Mouse (Mus musculus): ENCODE data around the gene Gstm4. TPM values are rescaled to one million over a fixed set of nuclear protein-coding genes. Genes with fewer than 3 reads are reported as not detected.

Gene Gstm4
- total RNA-seq, 2 experiments from 2014 or later = 7.8 to 8.0 TPM

DNA sequence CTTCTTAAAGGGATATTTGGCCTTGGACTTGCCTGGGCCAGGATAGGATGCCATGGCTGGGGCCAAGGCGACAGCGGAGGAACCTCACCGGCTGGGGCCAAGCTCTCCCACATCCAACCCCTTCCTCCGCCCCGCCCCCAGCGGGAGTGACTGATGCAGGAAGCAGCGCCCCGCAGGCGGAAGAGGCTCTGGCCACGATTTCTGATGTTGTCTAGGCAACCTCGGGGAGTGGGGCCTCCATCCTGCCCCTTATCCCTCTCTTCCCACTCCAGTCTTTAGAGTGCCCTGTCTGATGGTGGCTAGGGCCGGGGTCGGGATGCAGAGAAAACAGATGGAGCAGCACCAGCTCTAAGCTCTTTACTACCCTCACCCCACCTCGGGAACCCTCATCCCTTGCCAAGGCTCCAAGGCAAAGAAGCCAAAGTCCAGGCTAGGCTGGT, 40.6 kb upstream of the Gstm4 start:
- peak; percentile 23 for TF ChIP-seq CTCF (IDR thresholded peaks at IDR 0.05)
- Histone ChIP-seq H3K4me3 (peak overlapping the region; percentile 73), H3K27ac (peak overlapping the region; percentile 85)
- DNase-seq (ENCODE audit: extremely low spot score in 1 of 2, low spot score in 2 of 2) = peak; percentile 87 to 91
- intact Hi-C loops (cut with DNase I) = loop anchor here (5.0 kb wide), 1 partner anchor 62 kb away; the partner anchor contains the start of gene Gnai3

DNA sequence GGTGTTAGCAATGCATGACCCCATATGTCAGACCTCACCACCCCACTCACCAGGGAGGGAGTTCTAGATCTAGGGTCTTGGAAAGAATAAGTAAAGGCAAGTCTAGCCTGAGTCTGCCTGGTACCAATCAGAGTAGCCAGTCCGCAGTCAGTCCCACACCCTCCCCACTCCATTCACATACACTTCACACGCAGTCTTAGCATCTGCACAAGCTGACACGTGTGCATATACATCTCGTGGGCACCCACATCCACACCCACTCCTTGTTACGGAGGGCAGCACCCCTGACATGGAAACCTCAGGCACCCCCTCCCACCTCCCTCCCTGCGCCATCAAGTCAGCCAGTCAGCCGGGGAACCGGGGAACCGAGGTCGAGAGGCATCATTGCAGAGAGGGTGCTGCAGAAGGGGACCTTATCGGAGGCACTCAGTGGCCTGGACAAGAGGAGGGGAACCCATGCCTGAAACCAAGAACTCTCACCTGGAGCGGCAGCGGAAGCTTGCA, 40.1 kb upstream of the Gstm4 start:
- Histone ChIP-seq H3K4me3 (peak overlapping the region; percentile 73), H3K27ac (peak overlapping the region; percentile 85)
- intact Hi-C loops (cut with DNase I) = loop anchor here (5.0 kb wide), 1 partner anchor 62 kb away; the partner anchor contains the start of gene Gnai3
- no peak for TF ChIP-seq CTCF (IDR thresholded peaks at IDR 0.05)
- peak in 1 of 2 experiments; percentile 30 for DNase-seq (ENCODE audit: extremely low spot score in 1 of 2, low spot score in 2 of 2)

- peak in 1 of 2 experiments; percentile 7 for DNase-seq (ENCODE audit: extremely low spot score in 1 of 2, low spot score in 2 of 2)
- intact Hi-C loops (cut with DNase I) = no loop called here
- peak overlapping the region; percentile 73 for H3K4me3 ChIP-seq
- TF ChIP-seq CTCF (IDR thresholded peaks at IDR 0.05) = no peak
- no peak overlapping the region for H3K27ac ChIP-seq
These were observed 39.3 kb upstream of the Gstm4 start for GRCm38 (mm10) chr3:108083904-108084407.

DNA sequence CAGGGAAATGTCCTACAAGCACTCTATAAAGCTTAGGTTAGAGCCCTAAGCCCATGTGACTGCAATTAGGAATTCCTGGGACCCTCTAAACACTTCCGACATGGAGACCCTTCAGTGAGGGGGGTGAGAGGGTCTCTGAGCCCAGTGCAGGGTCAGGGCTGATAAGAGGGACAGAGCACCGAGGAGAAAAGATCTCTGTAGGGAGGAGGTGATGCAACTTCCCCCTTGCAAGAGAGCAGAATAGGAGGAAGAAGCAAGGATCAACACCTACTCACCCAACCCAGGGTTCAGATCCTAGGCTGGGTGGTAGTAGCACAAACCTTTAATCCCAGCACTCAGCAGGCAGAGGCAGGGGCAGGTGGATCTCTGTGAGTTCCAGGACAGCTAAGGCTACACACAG, 38.5 kb upstream of the Gstm4 start:
- Histone ChIP-seq H3K27ac (no peak overlapping the region), H3K4me3 (no peak overlapping the region)
- no peak for DNase-seq (ENCODE audit: extremely low spot score in 1 of 2, low spot score in 2 of 2)
- TF ChIP-seq CTCF (IDR thresholded peaks at IDR 0.05) = no peak
- intact Hi-C loops (cut with DNase I) = no loop called here

- intact Hi-C loops (cut with DNase I) = no loop called here
- Histone ChIP-seq H3K4me3 (no peak overlapping the region), H3K27ac (0 out of 2 replicates have a peak overlapping the region, but pooled peaks have one; percentile 11)
- no peak for DNase-seq (ENCODE audit: extremely low spot score in 1 of 2, low spot score in 2 of 2)
- TF ChIP-seq CTCF (IDR thresholded peaks at IDR 0.05) = no peak
These were observed 37.7 kb upstream of the Gstm4 start for GRCm38 (mm10) chr3:108082251-108082875.

DNA sequence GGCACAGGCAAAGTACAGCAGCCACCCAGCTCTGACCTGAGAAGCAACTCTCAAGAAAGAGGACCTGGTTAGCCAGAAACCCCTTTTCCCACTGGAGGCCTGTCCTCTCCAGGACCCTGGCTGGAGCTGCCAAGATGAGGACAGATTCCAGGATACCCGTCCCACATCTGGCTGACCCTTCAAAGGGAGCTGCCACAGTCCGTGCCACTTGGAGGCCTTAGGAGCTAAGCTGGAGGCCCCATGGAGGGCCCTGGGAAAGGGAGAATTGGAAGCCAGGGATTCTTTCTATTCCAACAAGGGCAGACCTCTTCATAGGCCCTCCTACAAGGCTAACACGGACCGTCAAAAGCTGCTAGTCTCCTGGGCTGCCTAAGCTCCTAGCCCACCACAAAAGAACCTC, 37.0 kb upstream of the Gstm4 start:
- Histone ChIP-seq H3K4me3 (no peak overlapping the region), H3K27ac (0 out of 2 replicates have a peak overlapping the region, but pooled peaks have one; percentile 11)
- no peak for DNase-seq (ENCODE audit: extremely low spot score in 1 of 2, low spot score in 2 of 2)
- no peak for TF ChIP-seq CTCF (IDR thresholded peaks at IDR 0.05)
- intact Hi-C loops (cut with DNase I) = no loop called here

- intact Hi-C loops (cut with DNase I) = no loop called here
- H3K27ac ChIP-seq = no peak overlapping the region
- TF ChIP-seq CTCF (IDR thresholded peaks at IDR 0.05) = no peak
- DNase-seq (ENCODE audit: extremely low spot score in 1 of 2, low spot score in 2 of 2) = no peak
- H3K4me3 ChIP-seq = no peak overlapping the region
These were observed 32.1 kb upstream of the Gstm4 start for GRCm38 (mm10) chr3:108076836-108077235.

- no peak for TF ChIP-seq CTCF (IDR thresholded peaks at IDR 0.05)
- DNase-seq (ENCODE audit: extremely low spot score in 1 of 2, low spot score in 2 of 2) = no peak
- intact Hi-C loops (cut with DNase I) = no loop called here
- Histone ChIP-seq H3K4me3 (no peak overlapping the region), H3K27ac (no peak overlapping the region)
These were observed 28.4 kb upstream of the Gstm4 start for GRCm38 (mm10) chr3:108072983-108073569.

GRCm38 (mm10) chr3:108070295-108071293, 25.9 kb upstream of the Gstm4 start:
- no peak overlapping the region for H3K27ac ChIP-seq
- TF ChIP-seq CTCF (IDR thresholded peaks at IDR 0.05) = peak; percentile 96

DNA sequence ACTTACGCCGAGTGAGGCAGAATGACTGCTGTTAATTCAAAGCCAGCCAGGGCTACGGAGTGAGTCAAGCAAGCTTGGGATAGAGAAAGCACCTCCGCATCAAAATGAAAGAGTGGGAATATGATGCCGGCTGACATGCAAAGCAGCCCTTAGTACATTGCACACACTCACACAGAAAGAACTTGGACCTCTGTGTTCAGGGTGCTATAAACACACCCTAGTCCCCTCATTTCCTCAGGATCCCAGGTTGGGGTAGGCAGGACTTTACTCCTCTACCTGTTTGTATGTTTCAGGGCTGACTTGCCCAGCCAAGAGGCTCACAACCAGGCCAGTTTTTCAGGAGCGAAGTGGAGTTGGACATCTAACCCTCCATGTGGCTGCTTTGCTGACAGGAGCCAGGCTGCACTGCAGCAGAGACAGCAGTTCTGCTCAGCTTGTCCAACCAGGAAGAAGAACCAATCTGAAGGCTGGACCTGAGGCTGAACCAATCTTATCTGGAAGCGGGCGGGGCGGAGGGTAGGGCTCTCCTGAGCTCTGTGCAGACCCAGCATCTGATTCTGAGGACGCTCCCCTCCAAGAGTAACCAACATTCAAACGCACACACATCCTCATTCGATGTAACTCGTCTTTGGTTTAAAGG, 24.7 kb upstream of the Gstm4 start:
- TF ChIP-seq CTCF (IDR thresholded peaks at IDR 0.05) = no peak
- DNase-seq (ENCODE audit: extremely low spot score in 1 of 2, low spot score in 2 of 2) = no peak
- Histone ChIP-seq H3K4me3 (no peak overlapping the region), H3K27ac (no peak overlapping the region)
- intact Hi-C loops (cut with DNase I) = no loop called here

More at GRCm38 (mm10) chr3:108070295-108071293, 25.9 kb upstream of the Gstm4 start:
- H3K4me3 ChIP-seq = no peak overlapping the region
- peak; percentile 58 to 73 for DNase-seq (ENCODE audit: extremely low spot score in 1 of 2, low spot score in 2 of 2)
- intact Hi-C loops (cut with DNase I) = loop anchor here (1.0 kb wide), 1 partner anchor 78 kb away; no protein-coding TSS in a partner anchor

GRCm38 (mm10) chr3:108068826-108069225, 24.1 kb upstream of the Gstm4 start:
- intact Hi-C loops (cut with DNase I) = no loop called here
- Histone ChIP-seq H3K27ac (no peak overlapping the region), H3K4me3 (no peak overlapping the region)
- no peak for TF ChIP-seq CTCF (IDR thresholded peaks at IDR 0.05)
- no peak for DNase-seq (ENCODE audit: extremely low spot score in 1 of 2, low spot score in 2 of 2)
